Mouse (Mus musculus): ENCODE measurements around the gene Pgd. TPM values are rescaled to one million over a fixed set of nuclear protein-coding genes. Genes with fewer than 3 reads are reported as not detected.
"Not testable (repeated sequence)": the region's sequence is repeated elsewhere in the genome, so short reads cannot be mapped to it uniquely, and the experiment has no call there.

Pgd gene
- polyA plus RNA-seq, 1 experiment from 2014 or later, result 66.7 TPM

DNA sequence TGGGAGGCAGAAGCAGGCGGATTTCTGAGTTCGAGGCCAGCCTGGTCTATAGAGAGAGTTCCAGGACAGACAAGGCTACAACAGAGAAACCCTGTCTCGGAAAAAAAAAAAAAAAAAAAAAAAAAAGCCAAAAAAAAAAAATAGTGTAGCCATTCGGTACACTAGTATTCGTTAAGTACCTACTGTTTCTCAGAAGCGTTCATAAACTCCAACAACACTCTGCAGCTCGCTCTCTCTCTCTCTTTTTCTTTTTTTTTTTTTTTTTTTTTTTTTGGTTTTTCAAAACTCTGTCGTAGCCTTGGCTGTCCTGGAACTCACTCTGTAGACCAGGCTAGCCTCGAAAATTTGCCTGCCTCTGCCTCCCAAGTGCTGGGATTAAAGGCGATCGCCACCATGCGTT, 66.1 kb downstream of the Pgd start:
- not testable (repeated sequence) for H3K4me3 ChIP-seq; H3K36me3 ChIP-seq; ATAC-seq (replicated peaks; ENCODE audit: insufficient number of reproducible peaks, insufficient read depth, low FRiP score, low read depth); H3K27me3 ChIP-seq; H3K27ac ChIP-seq; H3K4me2 ChIP-seq; H3K9me3 ChIP-seq (replicated peaks); H3K9ac ChIP-seq
- H3K4me1 ChIP-seq (replicated peaks), result peaks cover 32% of the 10 kb centered on the region
- WGBS, result 81% methylated on average over 12 of the region's 12 CpGs

Other genes with a start within 250 kb of the Pgd start
- gene Pex14, start 66.9 kb downstream of the Pgd start, polyA plus RNA-seq (2015; fragmentation: Nextera tagmentation; extraction: Ambion mirVana), result 36.0 and 41.4 TPM in 2 replicates
- gene Dffa, start 62.6 kb downstream of the Pgd start, polyA plus RNA-seq (2015; fragmentation: Nextera tagmentation; extraction: Ambion mirVana), result 27.6 TPM in 2 replicates
- gene Cort, start 40.0 kb downstream of the Pgd start, polyA plus RNA-seq (2015; fragmentation: Nextera tagmentation; extraction: Ambion mirVana), result 0.22 and 0.25 TPM in 2 replicates
- 18.4 and 19.5 TPM in 2 replicates for gene Cenps, start 29.1 kb downstream of the Pgd start, polyA plus RNA-seq (2015; fragmentation: Nextera tagmentation; extraction: Ambion mirVana)
- 39.4 and 42.8 TPM in 2 replicates for gene Kif1b, start 140.9 kb upstream of the Pgd start, polyA plus RNA-seq (2015; fragmentation: Nextera tagmentation; extraction: Ambion mirVana)

All from heart, embryonic 15.5 days (tissue).